8 mouse cellular contexts compared by ENCODE assay signal in the genomic region with DNA sequence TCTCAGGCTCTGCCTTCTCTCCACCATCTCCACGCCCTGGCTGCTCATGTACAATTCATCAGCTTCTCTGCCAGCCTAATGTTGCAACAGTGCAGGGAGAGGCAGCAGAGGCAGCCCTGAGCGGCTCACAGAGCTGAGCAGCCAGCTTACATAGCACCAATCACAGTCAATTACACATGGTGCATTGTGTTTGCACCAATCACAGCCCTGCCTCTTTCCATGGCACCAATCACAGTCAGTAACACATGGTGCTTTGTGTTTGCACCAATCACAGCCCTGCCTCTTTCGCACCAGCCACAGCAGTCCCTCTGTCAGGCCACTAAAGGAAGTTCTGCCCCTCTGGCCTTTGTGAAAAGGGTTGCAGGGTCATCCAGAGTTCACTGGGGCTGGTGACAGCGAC. TPM values are rescaled to one million over a fixed set of nuclear protein-coding genes. Genes with fewer than 3 reads are reported as not detected.
DNase-seq lines count a peak whose midpoint lies in the region; ATAC-seq and TF ChIP-seq lines count a peak whose summit lies in the region.

No protein-coding gene starts in this region.

- peak overlapping the region; percentile 73 for H3K27ac ChIP-seq in embryonic facial prominence, embryonic 13.5 days
- H3K27ac ChIP-seq in limb, embryonic 11.5 days (replicated peaks; ENCODE audit: low read depth, low read length) = no peak overlapping the region
- peak overlapping the region; percentile 91 for H3K27ac ChIP-seq in midbrain, embryonic 12.5 days (replicated peaks)
- H3K27ac ChIP-seq in small intestine, adult 2 months (ENCODE audit: insufficient read depth, low read depth, low read length) = no peak overlapping the region

- no peaks in the 10 kb centered on the region for H3K9me3 ChIP-seq in embryonic facial prominence, embryonic 13.5 days
- H3K9me3 ChIP-seq in limb, embryonic 11.5 days (ENCODE audit: control insufficient read depth, low read length) = no peaks in the 10 kb centered on the region
- no peaks in the 10 kb centered on the region for H3K9me3 ChIP-seq in midbrain, embryonic 12.5 days

- no peaks in the 10 kb centered on the region for H3K36me3 ChIP-seq in embryonic facial prominence, embryonic 13.5 days
- no peaks in the 10 kb centered on the region for H3K36me3 ChIP-seq in limb, embryonic 11.5 days (ENCODE audit: control insufficient read depth, insufficient read depth, low read length)
- H3K36me3 ChIP-seq in midbrain, embryonic 12.5 days = no peaks in the 10 kb centered on the region
- no peaks in the 10 kb centered on the region for H3K36me3 ChIP-seq in small intestine, adult 2 months (ENCODE audit: control insufficient read depth, insufficient read depth, low read length)

- H3K4me2 ChIP-seq in embryonic facial prominence, embryonic 13.5 days = peak overlapping the region; percentile 53
- H3K4me2 ChIP-seq in limb, embryonic 11.5 days (ENCODE audit: low read depth, severe bottlenecking) = no peak overlapping the region
- H3K4me2 ChIP-seq in midbrain, embryonic 12.5 days (replicated peaks) = peak overlapping the region; percentile 49

- peaks cover 12% of the 10 kb centered on the region for H3K4me1 ChIP-seq in embryonic facial prominence, embryonic 13.5 days
- 0 out of 2 replicates have a peak, but pooled peaks cover 3% of the 10 kb centered on the region for H3K4me1 ChIP-seq in limb, embryonic 11.5 days (ENCODE audit: control insufficient read depth, insufficient read depth, low read length)
- peaks cover 5% of the 10 kb centered on the region for H3K4me1 ChIP-seq in midbrain, embryonic 12.5 days
- peaks cover 13% of the 10 kb centered on the region; the same call in 1 of the 2 replicates for H3K4me1 ChIP-seq in small intestine, adult 2 months (ENCODE audit: control insufficient read depth, insufficient read depth, insufficient read length, low read length)

- 7% methylated on average over 4 of the region's 4 CpGs for WGBS in embryonic facial prominence, embryonic 13.5 days
- WGBS in limb, embryonic 11.5 days = 16% methylated on average over 4 of the region's 4 CpGs
- 2% methylated on average over 4 of the region's 4 CpGs for WGBS in midbrain, embryonic 12.5 days
- 6% methylated on average over 4 of the region's 4 CpGs for WGBS in small intestine, adult 2 months

- no peaks in the 10 kb centered on the region for H3K27me3 ChIP-seq in embryonic facial prominence, embryonic 13.5 days
- no peaks in the 10 kb centered on the region for H3K27me3 ChIP-seq in limb, embryonic 11.5 days (ENCODE audit: control insufficient read depth, insufficient read depth, low read length)
- H3K27me3 ChIP-seq in midbrain, embryonic 12.5 days = no peaks in the 10 kb centered on the region; the same call in 1 of the 2 replicates
- H3K27me3 ChIP-seq in small intestine, adult 2 months (ENCODE audit: control insufficient read depth, insufficient read depth, low read length) = no peaks in the 10 kb centered on the region

- H3K4me3 ChIP-seq in embryonic facial prominence, embryonic 13.5 days = peak overlapping the region; percentile 23; the same call in 1 of the 2 replicates
- no peak overlapping the region for H3K4me3 ChIP-seq in limb, embryonic 11.5 days (ENCODE audit: low read depth, low read length)
- H3K4me3 ChIP-seq in midbrain, embryonic 12.5 days = peak overlapping the region; percentile 33
- H3K4me3 ChIP-seq in small intestine, adult 2 months (ENCODE audit: low read depth, low read length) = peak overlapping the region; percentile 44

- no peak for TF ChIP-seq CTCF in small intestine, adult 2 months (IDR thresholded peaks at IDR 0.05; ENCODE audit: extremely low read depth, insufficient read length, insufficient replicate concordance, low read depth, low read length)

- H3K9ac ChIP-seq in embryonic facial prominence, embryonic 13.5 days = peak overlapping the region; percentile 40
- no peak overlapping the region for H3K9ac ChIP-seq in limb, embryonic 11.5 days (ENCODE audit: low read length)
- peak overlapping the region; percentile 38 for H3K9ac ChIP-seq in midbrain, embryonic 12.5 days (replicated peaks)

- peak; percentile 92 for ATAC-seq in embryonic facial prominence, embryonic 13.5 days (ENCODE audit: insufficient number of reproducible peaks, insufficient read depth, low FRiP score, low TSS enrichment, low read depth)
- peak; percentile 96 for ATAC-seq in limb, embryonic 11.5 days (ENCODE audit: insufficient number of reproducible peaks, low FRiP score, low TSS enrichment, low read depth)
- peak; percentile 100 for ATAC-seq in midbrain, embryonic 12.5 days (ENCODE audit: low FRiP score, low read depth)

- TF ChIP-seq POLR2A in small intestine, adult 2 months (IDR thresholded peaks at IDR 0.05; ENCODE audit: low read depth, low read length) = no peak

- DNase-seq in 3134 (ENCODE audit: extremely low read depth, insufficient read length, low spot score) = peak; percentile 64
- DNase-seq in adrenal gland, adult 8-10 months = peak; percentile 75
- peak; percentile 72 to 78 for DNase-seq in heart, adult 9 months (ENCODE audit: low spot score in 2 of 2)
- DNase-seq in kidney, adult 8-10 months = peak; percentile 69
- DNase-seq in limb, embryonic 11.5 days (ENCODE audit: low spot score) = peak; percentile 76

RNA-seq across cellular contexts. Expression of a gene that starts 40.9 kb away (rescaled TPM):
- total RNA-seq in adrenal gland, adult 8-10 months (2022) = 10 to 100 TPM; 19.4 to 24.6 (median 22.4) TPM
- 19.6 and 19.8 TPM in 2 replicates for polyA plus RNA-seq in embryonic facial prominence, embryonic 13.5 days (2015; fragmentation: Nextera tagmentation; extraction: Ambion mirVana)
- polyA plus RNA-seq in limb, embryonic 11.5 days (2014; fragmentation: Nextera tagmentation; extraction: Ambion mirVana) = 10.5 and 11.2 TPM in 2 replicates
- polyA plus RNA-seq in midbrain, embryonic 12.5 days (2016; fragmentation: Nextera tagmentation; extraction: Ambion mirVana) = 13.8 and 15.4 TPM in 2 replicates
- 10.6 and 19.9 TPM in 2 replicates for polyA plus RNA-seq in small intestine, adult 2 months (2012; rRNA removed)

RNA-seq across cellular contexts. Expression of a gene that starts 51.3 kb away (rescaled TPM):
- total RNA-seq in adrenal gland, adult 8-10 months (2022) = 10 to 100 TPM; 40.5 to 53.1 (median 47.2) TPM
- polyA plus RNA-seq in embryonic facial prominence, embryonic 13.5 days (2015; fragmentation: Nextera tagmentation; extraction: Ambion mirVana) = 17.5 and 18.3 TPM in 2 replicates
- 15.4 and 16.2 TPM in 2 replicates for polyA plus RNA-seq in limb, embryonic 11.5 days (2014; fragmentation: Nextera tagmentation; extraction: Ambion mirVana)
- polyA plus RNA-seq in midbrain, embryonic 12.5 days (2016; fragmentation: Nextera tagmentation; extraction: Ambion mirVana) = 28.7 and 29.1 TPM in 2 replicates
- polyA plus RNA-seq in small intestine, adult 2 months (2012; rRNA removed) = 12.7 and 32.4 TPM in 2 replicates

Comparison
In these comparisons a context has a peak if more than half of its experiments do, and no peak if none do; other contexts are left out.
1. H3K27ac ChIP-seq: peak in embryonic facial prominence, embryonic 13.5 days (single experiment) and midbrain, embryonic 12.5 days (single experiment); none in limb, embryonic 11.5 days (single experiment) and small intestine, adult 2 months (single experiment).
2. Peak in every context shown above with its lines, with median percentiles within 50 percentile points of each other: DNase-seq and ATAC-seq.